Mouse (Mus musculus) cerebellum, postnatal 36 days (tissue): ENCODE data around the gene Inafm1.
"Not testable (repeated sequence)": the region's sequence is repeated elsewhere in the genome, so short reads cannot be mapped to it uniquely, and the experiment has no call there.

Experiments used
- DNase-seq, 2 experiments: peaks; one replicate each; pipeline ENCODE4 v3.0.0; 2021 to 2022; ENCODE audit warnings: mixed read lengths in 2 of 2

Inafm1 gene

DNA sequence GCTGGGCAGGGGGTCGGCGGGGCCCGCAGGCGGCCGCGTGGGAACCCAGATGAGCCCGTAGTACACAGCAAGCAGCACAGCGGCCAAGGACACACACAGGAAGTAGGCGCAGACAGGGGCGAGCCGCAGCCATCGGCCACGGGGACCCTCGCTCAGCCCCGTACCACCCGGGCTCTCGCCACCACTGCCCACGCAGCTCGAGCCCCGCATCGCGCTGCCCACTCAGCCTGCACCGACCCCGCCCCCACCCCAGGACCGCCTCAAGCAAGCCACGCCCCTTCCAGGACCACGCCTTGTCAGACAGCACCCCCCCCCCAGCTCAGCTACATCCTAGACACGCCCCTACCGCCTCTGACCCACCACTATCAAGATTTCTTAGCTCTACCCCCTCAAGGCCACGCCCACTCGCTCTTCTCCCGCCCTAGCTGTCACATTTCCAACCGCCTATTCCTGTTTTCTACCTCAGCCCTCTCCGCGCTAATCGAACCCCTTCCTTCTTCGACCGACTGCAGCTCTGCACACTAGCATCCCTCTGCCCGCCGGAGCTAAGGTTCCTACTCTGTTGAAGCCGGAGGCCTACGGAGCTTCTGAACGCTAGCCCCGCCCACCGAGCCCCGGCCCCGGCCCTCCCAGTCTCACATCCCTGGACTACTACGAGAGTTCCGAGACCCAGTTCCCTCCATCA lies at the start of gene Inafm1:
Gene Inafm1, minus strand, starts transcription at position 537 of the 685 bp plus-strand sequence.
- peak; percentile 78 to 80 for DNase-seq

DNA sequence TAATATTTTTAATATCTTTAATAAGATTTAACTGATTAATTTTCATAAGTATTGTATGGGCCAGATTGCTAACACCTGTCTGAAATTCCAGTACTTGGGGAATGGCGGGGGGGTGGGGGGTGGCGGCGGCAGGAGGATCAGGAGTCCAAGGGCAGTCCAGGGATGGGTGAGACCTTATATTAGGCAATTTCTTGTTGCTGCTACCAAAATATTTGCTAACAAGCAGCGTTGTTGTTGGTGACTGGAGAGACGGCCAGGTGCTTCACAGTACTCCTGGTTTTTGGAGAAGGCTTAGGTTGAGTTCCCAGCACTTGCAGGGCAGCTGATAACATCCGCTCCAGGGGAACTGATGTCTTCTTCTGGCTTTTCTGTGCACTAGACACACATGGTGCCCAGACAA lies 47.1 kb upstream of the Inafm1 start:
- no peak for DNase-seq

DNA sequence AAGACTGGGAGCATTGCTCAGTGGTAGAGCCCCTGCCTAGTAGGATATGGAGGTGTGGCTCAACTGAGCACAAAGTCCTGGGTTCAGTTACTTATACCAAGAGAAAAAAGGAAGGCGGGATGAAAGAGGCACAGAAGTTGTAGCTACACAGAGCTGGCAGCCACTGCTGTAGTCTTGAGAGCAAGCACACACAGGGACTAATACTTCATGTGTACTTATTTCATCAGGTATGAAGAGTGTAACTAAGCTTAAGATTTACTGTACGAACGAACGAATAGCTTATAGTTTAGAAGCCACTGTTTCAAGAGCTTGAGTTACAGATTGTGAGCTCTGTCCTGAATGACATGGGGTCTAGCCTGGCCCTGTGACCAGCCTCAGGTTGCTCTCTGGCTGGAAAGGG lies 45.8 kb upstream of the Inafm1 start:
- no peak for DNase-seq

DNA sequence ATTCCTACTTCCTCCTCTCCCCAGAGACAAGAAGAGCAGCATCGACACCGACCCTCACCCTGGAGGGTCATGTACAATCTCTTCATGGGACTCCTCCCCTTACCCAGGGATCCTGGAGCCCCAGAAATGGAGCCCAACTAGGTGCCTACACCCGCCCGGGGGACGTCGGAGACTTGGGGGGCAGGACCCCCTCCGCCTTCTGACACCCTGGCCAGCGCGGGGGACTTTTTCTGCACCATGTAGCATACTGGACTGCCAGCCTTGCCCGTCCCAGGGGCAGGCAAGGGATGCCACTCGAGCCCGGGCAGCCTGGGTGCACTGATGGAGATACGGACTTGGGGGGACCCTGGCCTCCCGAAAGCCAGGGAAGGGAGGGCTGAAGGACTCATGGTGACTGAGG lies 43.7 kb upstream of the Inafm1 start:
- no peak for DNase-seq

DNA sequence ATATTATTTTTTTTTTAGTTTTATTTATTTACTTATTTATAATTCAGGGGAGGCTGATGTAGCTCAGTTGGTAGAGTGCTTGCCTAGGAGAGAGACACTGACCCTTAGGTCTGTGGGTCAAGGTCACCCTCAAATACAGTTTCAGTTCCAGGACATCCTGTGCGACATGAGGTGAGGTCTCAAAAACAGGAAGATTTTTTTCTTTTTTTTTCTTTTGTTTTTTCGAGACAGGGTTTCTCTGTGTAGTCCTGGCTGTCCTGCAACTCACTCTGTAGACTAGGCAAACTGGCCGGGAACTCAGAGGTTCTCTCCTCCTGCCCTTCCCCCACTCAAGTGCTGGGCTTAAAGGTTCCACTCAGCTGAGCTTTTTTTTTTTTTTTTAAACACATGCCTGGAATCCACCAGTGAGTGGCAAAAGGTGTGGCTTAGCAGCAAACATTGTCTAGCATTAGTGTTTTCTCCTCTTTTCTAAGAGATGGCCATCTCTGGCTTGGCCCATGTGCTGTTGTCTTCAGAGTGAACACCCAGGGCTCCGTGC lies 41.9 kb upstream of the Inafm1 start:
- no peak for DNase-seq

DNA sequence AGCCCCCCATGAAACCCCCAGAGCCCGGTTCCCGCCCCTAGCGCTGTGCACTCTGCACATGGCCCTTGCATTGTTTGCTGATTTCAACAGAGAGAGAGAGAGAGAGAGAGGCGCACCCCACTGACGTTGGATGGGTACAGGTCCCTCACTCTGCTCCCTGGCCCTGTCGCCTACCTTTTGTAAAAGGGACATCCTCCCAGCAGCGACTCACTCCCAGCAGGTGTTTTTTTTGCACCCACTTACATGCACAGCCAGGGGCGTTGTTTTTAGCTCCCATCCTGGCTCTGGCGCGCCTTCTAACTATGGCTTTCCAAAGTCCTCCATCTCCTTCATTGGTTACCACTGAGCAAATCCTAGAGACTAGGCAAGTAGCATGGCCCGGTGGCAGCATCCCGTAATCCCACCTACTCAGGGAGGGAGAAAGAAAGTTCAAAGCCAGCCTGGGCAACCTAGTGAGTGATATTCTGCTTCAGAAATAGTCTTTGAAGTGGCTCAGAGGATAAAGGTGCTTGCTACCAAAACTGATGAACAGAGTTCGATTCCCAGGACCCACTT lies 40.9 kb upstream of the Inafm1 start:
- DNase-seq: no peak

DNA sequence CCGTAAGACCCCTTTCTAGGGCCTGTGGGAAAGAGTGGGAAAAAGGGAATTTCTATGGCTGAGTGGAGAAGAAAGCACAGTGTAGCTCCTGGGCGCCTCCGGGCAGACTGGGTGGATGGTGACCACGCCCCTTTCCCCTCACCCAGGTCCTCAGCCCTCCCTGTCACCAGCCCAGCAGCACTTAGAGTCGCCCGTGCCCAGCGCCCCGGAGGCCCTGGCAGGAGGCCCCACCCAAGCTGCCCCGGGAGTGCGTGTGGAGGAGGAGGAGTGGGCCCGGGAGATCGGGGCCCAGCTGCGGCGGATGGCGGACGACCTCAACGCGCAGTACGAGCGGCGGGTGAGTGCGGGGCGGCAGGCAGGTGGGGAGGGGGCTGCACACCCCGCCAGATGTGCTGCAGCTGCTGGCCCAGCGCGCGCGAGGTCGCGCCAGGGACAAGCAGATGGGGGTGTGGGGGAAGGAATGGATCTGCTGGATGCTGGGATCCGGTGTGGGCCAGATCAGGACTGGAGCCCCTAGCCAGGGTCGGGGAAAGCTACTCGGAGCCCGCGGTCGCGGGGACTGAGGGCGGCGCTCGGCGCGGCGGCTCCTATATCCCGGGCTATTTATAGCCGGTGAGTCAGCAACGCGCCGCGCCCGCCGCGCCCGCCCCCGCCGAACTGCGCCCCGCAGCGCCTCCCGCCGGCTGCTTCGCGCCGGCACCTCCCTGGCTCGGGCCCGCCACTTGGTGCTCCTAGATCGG lies 40.2 kb upstream of the Inafm1 start:
- DNase-seq: peak; percentile 82 to 87

DNA sequence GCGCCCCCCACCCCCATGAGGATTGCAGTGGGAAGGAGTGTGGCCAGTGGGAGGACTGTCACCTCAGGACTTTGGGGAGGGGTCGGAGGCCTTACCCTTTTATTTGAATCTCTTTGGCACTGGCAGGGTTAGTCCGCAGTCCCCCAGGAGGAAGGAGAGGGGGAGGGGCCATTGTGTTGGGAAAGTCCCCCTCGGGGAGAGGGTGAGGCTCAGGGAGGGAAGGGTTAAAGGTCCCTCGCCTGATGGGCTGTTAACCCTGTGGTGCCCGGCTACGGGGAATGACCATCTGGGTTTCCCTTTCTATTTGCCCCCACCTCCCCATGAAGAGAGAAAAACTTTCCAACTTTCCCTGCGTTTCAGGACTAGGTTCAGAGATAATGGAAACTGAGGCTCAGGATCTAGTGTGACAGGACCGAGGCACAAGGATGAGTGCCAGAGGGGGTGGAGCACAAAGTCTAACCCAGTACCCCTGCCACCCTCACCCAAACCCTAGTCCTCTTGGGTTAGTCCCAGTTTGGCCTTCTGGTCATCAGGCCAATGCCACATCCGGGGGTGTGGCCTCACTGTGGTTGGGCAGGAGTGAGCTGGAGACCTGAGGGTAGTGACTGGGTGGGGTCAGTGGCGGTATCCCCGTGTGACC lies 39.4 kb upstream of the Inafm1 start:
- peak; percentile 35 to 44 for DNase-seq

DNA sequence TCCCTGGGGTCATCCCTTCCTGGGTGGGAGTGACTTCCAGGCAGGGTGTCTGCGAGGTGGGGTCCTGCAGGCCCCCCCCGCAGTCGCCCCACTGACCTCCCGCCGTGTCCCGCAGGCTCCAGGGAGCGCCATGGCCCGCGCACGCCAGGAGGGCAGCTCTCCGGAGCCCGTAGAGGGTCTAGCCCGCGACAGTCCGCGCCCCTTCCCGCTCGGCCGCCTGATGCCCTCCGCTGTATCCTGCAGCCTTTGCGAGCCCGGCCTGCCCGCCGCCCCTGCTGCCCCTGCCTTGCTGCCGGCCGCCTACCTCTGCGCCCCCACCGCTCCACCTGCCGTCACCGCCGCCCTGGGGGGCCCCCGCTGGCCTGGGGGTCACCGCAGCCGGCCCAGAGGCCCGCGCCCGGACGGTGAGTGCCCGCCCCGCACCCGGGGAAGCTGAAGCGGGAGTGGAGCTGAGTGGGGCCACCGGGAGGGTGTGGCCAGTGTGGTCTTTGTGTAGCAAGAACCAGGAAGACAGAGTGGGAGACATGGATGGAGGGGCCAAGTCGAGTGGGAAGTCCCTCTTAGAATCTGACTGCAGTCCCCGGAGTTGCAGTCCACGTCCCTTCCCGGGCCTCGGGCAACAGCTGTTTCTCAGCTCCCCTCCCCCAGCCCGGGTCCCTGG lies 38.7 kb upstream of the Inafm1 start:
- peak in 1 of 2 experiments; percentile 22 for DNase-seq

DNA sequence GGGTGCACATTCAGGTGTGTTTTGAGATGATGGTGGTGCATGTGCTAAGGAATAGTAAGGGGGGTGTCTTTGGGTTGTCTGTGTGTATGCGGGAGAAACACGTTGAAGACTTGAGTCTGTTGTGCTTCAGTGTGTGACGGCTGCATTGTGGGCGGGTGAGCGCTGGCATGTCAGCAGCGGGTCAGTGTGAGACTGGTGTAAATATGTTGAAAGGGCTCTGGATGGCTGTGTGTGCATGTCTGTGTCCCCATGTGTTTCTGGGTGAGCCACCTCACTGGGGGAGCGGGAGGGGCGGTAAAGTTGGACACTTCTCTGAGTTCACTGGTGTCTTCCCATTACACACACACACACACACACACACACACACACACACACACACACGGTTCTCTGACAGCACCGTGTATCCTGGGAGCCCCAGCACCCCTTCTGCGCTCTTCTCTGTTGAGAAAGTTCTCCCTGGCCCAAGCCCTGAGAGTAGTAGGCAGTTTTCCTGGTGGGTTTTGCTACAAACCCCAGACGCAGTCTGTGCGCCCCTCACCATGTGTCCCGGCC lies 38.1 kb upstream of the Inafm1 start:
- peak; percentile 23 to 48 for DNase-seq

DNA sequence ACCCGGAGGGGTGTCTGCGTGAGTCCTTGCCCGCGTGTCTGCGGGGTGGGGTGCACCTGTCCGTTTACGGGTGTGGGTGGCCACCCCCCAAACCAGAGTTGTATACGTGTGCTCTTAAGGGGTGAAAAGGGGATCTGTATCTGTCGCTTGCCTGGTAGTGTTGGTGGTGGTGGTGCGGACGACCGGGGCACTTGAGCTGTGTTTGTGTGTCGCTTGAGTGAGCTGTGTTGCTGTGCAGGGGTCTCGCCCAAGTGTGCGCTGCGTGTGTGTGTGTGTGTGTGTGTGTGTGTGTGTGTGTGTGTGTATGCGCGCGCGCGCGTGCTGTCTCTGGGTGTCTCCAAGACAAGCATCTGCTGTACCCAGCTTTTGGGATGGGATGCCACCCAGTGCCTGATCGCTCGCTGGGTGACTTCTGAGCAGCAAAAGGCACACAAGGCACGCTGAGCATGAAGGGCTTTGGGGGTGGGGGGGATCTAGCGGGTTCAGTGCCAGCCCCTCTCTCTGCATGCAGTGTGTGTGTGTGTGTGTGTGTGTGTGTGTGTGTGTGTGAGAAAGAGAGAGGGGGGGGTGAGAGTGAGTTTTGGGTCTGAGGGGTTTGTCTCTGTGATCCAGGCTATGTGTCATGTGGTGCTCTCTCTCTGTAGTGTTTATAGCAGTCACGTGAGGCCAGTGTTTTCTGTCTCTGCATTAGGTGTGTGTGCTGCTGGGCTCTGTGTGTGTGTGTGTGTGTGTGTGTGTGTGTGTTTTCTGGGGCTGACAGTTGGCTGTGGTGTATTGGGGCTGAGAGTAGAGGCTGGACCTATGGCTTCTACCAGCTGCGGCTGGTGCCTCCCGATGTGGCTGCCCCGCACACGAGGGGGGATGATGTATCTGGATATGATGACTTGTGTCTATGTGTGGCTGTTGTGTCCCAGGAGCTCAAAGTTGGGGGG lies 37.4 kb upstream of the Inafm1 start:
- peak; percentile 50 to 59 for DNase-seq

DNA sequence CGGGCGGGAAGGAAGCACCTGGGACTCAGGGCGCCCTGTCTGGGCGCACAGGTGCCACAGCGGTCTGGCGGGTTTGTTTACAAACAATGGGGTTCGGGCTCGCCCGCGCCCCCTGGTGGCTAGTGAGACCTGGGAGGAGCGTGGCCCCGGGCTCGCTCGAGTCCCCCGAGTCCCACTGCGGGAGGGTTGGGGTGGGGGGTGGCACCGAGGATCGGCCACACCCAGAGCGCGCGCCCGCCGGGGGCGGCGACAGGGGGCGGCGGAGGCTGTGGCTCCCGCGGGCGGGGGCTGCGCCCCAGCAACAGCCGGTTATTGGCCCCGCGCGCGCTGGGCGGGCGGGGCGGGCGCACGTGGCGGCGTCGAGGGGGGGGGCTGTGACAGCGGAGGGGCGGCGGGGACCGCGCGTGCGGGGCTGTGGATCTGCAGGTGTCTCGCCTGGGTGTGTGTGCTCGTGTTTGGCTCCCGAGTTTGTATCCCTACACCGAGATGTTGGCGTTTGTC lies 36.7 kb upstream of the Inafm1 start:
- peak; percentile 86 to 90 for DNase-seq

DNA sequence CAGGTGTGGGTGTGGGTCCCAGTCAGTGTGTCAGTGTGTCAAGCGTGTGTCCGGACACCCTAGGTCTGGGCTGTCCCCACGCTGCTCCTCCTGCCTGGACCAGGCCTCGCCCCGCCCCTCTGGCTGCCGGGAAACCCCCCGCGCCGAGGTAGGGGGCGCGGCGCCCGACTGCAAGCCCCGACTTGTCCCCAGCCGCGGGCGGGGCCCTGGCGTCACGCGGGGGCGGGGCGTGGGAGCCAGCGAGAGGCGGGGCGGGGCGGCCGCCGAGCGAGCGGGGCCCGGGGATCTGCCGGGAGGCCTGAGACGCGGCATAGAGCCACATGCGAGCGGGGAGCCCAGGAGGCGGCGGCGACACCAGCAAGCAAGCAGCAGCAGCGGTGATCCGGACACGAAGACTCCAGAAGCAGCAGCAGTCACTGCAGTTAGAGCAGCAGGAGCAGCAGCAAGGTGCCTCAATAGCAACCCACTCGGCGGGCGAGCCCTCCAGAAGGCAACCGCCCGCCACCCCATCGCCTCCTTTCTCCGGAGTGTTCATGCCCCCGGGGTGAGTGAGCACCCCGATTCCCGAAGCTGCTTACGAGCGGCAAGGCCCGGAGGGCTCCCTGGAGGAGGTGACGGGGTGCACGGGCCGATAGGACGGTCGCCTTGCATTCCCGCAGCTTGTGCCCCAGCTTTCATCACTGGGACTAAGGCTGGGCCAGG lies 36.1 kb upstream of the Inafm1 start:
- peak; percentile 79 to 91 for DNase-seq

DNA sequence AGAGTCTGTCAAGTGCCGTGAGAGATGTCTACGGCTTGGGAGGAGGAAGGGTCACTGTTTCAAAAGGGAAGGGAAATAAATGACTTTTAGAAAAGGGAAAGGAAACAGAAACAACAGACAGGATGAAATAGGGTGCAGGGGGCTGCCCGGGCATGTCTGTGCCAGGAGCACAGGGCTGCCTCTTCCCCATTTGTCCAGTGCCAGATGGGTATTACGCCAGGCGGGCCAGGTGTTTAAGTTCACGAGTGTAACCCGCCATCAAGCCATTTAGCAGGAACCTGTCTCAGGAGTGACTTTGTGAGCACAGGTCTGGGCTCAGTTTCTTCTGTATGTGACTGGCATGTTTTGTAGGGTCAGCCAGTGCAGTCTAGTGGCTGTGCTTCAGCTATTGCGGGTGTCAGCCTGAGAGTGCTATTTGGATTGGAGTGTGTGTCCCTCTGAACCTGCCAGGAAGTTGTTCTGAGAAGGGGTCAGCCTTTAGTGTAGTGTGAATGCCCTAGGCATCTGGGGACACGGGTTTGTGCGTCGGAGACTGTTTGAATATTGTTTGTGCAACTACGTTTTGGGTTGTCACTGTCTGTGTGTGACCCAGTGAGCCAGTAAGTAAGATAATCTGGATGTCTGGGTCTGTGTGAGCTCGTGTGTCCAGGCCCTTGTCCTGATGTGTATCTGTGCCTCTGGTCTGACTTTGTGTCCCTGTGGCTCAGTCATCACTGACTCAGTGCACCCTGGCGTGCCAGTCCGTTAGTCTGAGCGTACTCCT lies 35.3 kb upstream of the Inafm1 start:
- no peak for DNase-seq

DNA sequence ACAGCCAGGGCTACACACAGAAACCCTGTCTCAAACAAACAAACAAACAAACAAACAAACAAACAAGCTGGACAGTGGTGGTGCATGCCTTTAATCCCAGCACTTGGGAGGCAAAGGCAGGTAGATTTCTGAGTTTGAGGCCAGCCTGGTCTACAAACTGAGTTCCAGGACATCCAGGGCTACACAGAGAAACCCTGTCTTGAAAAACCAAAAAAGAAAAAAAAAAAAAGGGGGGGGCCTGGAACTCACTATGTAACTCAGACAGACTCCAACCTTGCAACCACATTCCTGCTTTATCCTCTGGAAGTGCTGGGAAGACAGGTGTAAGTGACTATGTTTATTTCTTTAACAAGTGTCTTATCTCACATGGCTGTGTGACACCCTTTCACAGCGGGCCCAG lies 34.7 kb upstream of the Inafm1 start, which contains the start of gene Bbc3:
Gene Bbc3, plus strand, starts transcription at position 301 of the 400 bp plus-strand sequence.
- DNase-seq: not testable (repeated sequence)

DNA sequence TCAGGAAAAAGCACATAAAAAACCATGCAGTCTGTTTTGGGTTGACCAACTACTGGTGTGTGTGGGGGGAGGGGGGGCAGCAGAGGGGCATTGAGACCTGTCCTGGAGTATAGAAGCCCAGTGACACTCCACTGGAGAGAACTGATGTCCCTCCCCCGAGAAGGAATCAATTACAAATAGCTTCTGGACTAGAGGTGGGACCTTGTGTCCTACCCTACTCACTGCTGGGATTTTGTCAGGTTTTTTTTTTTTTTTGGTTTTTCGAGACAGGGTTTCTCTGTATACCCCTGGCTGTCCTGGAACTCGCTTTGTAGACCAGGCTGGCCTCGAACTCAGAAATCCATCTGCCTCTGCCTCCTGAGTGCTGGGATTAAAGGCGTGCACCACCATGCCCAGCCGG lies 33.7 kb upstream of the Inafm1 start:
- DNase-seq: not testable (repeated sequence)

DNA sequence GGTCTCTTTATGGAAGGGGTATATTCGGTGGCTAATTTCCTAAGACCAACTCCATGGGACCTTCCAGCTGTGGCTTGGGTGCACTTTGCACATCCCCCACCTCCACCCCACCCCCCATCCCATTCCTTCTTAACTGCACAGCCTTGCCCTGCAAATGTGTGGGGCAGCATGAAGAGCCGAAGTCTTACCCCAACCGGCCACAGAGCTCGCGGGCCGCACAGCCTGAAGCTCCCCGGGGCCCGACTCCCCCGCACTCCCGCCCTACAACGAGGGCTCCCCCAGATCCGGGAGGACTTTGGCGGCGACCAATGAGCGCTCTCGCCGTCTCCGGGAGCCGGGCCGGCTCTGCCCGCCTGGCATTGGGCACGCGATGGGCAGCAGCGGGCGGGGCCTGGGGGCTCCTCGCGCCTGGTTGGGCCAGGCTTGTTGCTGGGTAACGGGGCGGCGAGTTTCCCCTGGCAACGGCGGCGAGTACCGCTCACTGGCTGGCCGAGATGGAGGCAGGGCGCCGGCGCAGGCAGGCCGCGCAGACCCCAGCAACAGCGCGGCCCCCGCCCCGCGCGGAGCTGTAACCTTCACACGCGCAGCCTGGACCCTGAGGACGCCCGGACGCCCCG lies 26.1 kb upstream of the Inafm1 start:
- peak; percentile 92 to 97 for DNase-seq

DNA sequence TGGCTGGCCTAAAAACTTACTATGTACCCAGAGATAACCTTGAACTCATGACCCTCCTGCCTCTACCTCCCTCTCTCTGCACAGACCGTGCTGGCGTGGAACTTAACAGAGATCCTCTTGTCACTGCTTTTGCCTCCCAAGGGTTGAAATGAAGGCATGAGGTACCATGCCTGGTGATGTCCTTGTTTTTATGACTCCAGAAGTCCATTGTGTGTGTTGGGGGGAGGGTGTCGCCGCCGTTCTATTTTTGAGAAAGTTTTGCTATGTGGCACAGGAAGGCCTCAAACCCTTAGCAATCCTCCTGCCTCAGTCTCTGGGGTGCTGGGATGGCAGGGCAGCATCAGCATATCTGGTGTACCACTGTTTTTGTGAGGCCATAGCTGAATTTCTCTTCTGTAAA lies 25.5 kb upstream of the Inafm1 start:
- no peak for DNase-seq

DNA sequence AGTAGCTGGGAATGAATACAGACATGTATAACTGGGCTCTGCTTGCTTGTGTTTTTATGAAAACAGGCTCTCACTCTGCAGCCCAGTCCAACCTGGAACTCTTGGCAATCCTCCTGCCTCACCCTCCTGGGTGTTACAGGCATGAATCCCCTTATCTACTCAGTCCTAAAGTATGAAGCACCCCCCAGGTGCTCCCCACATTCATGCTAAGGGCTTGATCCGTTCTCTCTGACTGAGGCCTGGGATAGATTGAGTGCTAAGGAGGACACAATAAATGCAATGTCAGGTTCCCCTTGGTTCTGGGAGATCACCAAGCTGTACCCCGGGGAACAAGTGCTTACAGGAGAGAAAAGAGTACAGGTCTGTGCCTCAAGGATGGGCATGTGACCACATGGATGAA lies 24.2 kb upstream of the Inafm1 start:
- no peak for DNase-seq
